22 mouse cellular contexts compared by ENCODE assay signal in genomic region chr9:71738081-71738930, GRCm38 (mm10). TPM values are rescaled to one million over a fixed set of nuclear protein-coding genes. Genes with fewer than 3 reads are reported as not detected.
DNase-seq lines count a peak whose midpoint lies in the region; ATAC-seq lines count a peak whose summit lies in the region.
"Had no signal": no experiment of that assay in that cellular context is flagged by ENCODE, and none has a peak within 500 bp of the region (broad histone marks: within the 10 kb centered on the region; RNA-seq: fewer than 3 reads in every experiment).

No protein-coding gene starts in this region.

- ATAC-seq in kidney, embryonic 16.5 days (ENCODE audit: low FRiP score, low TSS enrichment) = no peak
- ATAC-seq: midbrain, embryonic 15.5 days had no signal

- no peak overlapping the region for H3K4me3 ChIP-seq in heart, embryonic 10.5 days
- H3K4me3 ChIP-seq in kidney, embryonic 16.5 days (ENCODE audit: low read length) = no peak overlapping the region
- H3K4me3 ChIP-seq: hindbrain, embryonic 13.5 days; left cerebral cortex, adult 2 months; limb, embryonic 15.5 days; midbrain, embryonic 15.5 days; stomach, embryonic 15.5 days had no signal

- WGBS in heart, embryonic 10.5 days = 57% methylated on average over 12 of the region's 12 CpGs
- WGBS in kidney, embryonic 16.5 days = 46% methylated on average over 12 of the region's 12 CpGs

- H3K27ac ChIP-seq in heart, embryonic 10.5 days = peak overlapping the region; percentile 22; the same call in 1 of the 2 replicates
- H3K27ac ChIP-seq in kidney, embryonic 16.5 days (ENCODE audit: low read length) = no peak overlapping the region
- H3K27ac ChIP-seq: hindbrain, embryonic 13.5 days; left cerebral cortex, adult 2 months; midbrain, embryonic 15.5 days had no signal

- H3K9ac ChIP-seq in kidney, embryonic 16.5 days (replicated peaks; ENCODE audit: low read length) = no peak overlapping the region
- H3K9ac ChIP-seq: hindbrain, embryonic 13.5 days; limb, embryonic 15.5 days; midbrain, embryonic 15.5 days; stomach, embryonic 15.5 days had no signal

- no peak overlapping the region for H3K4me2 ChIP-seq in kidney, embryonic 16.5 days (replicated peaks; ENCODE audit: low read depth, low read length)
- H3K4me2 ChIP-seq: hindbrain, embryonic 13.5 days; limb, embryonic 15.5 days; midbrain, embryonic 15.5 days; stomach, embryonic 15.5 days had no signal

- no peaks in the 10 kb centered on the region for H3K27me3 ChIP-seq in heart, embryonic 10.5 days (ENCODE audit: insufficient read depth, poor library complexity, severe bottlenecking)
- H3K27me3 ChIP-seq in kidney, embryonic 16.5 days (ENCODE audit: insufficient read depth, low read length) = no peaks in the 10 kb centered on the region
- H3K27me3 ChIP-seq: hindbrain, embryonic 13.5 days; limb, embryonic 15.5 days; midbrain, embryonic 15.5 days; stomach, embryonic 15.5 days had no signal

- H3K4me1 ChIP-seq in heart, embryonic 10.5 days = peaks cover 57% of the 10 kb centered on the region
- peaks cover 4% of the 10 kb centered on the region for H3K4me1 ChIP-seq in kidney, embryonic 16.5 days (ENCODE audit: insufficient read depth, low read length)
- H3K4me1 ChIP-seq: hindbrain, embryonic 13.5 days; midbrain, embryonic 15.5 days had no signal

- DNase-seq in heart, embryonic 10.5 days (ENCODE audit: low spot score) = no peak
- no peak for DNase-seq in heart, adult 8-10 months (ENCODE audit: low spot score)
- peak; percentile 69 for DNase-seq in kidney, adult 18-20 months
- DNase-seq in 416B (ENCODE audit: low read depth) = peak; percentile 24
- DNase-seq in kidney, adult 9 months = peak; percentile 89
- DNase-seq in adrenal gland, adult 8-10 months = no peak
- no peak for DNase-seq in retina, postnatal 1 day
- DNase-seq: adrenal gland, adult 2 months; cerebellum, adult 11-12 months; cerebellum, postnatal 14 days; embryo, embryonic 11 days; gastrocnemius, postnatal 25 days; left cerebral cortex, postnatal 4 days; lung, postnatal 4 days; right cerebral cortex, adult 18-20 months; thymus, adult 2 months had no signal

- peaks cover 14% of the 10 kb centered on the region; the same call in 1 of the 2 replicates for H3K36me3 ChIP-seq in heart, embryonic 10.5 days
- H3K36me3 ChIP-seq in kidney, embryonic 16.5 days (ENCODE audit: insufficient read depth, low read length) = no peaks in the 10 kb centered on the region
- H3K36me3 ChIP-seq: hindbrain, embryonic 13.5 days; limb, embryonic 15.5 days; midbrain, embryonic 15.5 days; stomach, embryonic 15.5 days had no signal

- no peaks in the 10 kb centered on the region for H3K9me3 ChIP-seq in heart, embryonic 10.5 days
- H3K9me3 ChIP-seq in kidney, embryonic 16.5 days (ENCODE audit: low read length) = no peaks in the 10 kb centered on the region
- H3K9me3 ChIP-seq: hindbrain, embryonic 13.5 days; limb, embryonic 15.5 days; midbrain, embryonic 15.5 days; stomach, embryonic 15.5 days had no signal

RNA-seq across cellular contexts. Expression of gene Cgnl1, which starts 33.1 kb away (rescaled TPM):
- 43.1 and 60.1 TPM in 2 replicates for polyA plus RNA-seq in heart, embryonic 10.5 days (2016; fragmentation: Nextera tagmentation; extraction: Ambion mirVana)
- total RNA-seq in heart, adult 8-10 months (2022) = 10 to 100 TPM; 28.4 to 41.6 (median 30.4) TPM
- polyA plus RNA-seq in kidney, embryonic 16.5 days (2015; fragmentation: Nextera tagmentation; extraction: Ambion mirVana) = 30.9 and 33.2 TPM in 2 replicates
- 100 to 1,000 TPM in 1 of 4 experiments, 10 to 100 TPM in 3; 90.0 to 142 (median 93.2) TPM for total RNA-seq in adrenal gland, adult 8-10 months (2022)

Comparison
In these comparisons a context has a peak if more than half of its experiments do, and no peak if none do; other contexts are left out.
1. DNase-seq: peak in kidney, adult 18-20 months (single experiment), 416B (single experiment) and kidney, adult 9 months (single experiment); none in heart, embryonic 10.5 days (single experiment), heart, adult 8-10 months (single experiment), adrenal gland, adult 8-10 months (single experiment) and retina, postnatal 1 day (single experiment).